Mouse (Mus musculus): ENCODE measurements around the gene Stk32c. TPM values are rescaled to one million over a fixed set of nuclear protein-coding genes. Genes with fewer than 3 reads are reported as not detected.

Gene Stk32c
- polyA plus RNA-seq, 1 experiment from 2014 or later: 1.4 TPM

GRCm38 (mm10) chr7:139095282-139095681, 117.8 kb downstream of the Stk32c start:
- H3K36me3 ChIP-seq: peaks cover 98% of the 10 kb centered on the region

GRCm38 (mm10) chr7:139094761-139095160, 118.3 kb downstream of the Stk32c start:
- 81% methylated on average over 6 of the region's 6 CpGs for WGBS
- peaks cover 98% of the 10 kb centered on the region for H3K36me3 ChIP-seq

More at GRCm38 (mm10) chr7:139095282-139095681, 117.8 kb downstream of the Stk32c start:
- H3K27ac ChIP-seq (replicated peaks): no peak overlapping the region
- WGBS: 86% methylated on average over 7 of the region's 7 CpGs
- no peak overlapping the region for H3K4me2 ChIP-seq
- no peak overlapping the region for H3K4me3 ChIP-seq
- peaks cover 7% of the 10 kb centered on the region for H3K4me1 ChIP-seq (replicated peaks)
- no peak for ATAC-seq (ENCODE audit: low read depth)
- H3K9ac ChIP-seq: no peak overlapping the region
- no peaks in the 10 kb centered on the region for H3K27me3 ChIP-seq
- no peaks in the 10 kb centered on the region for H3K9me3 ChIP-seq

GRCm38 (mm10) chr7:139093781-139094180, 119.3 kb downstream of the Stk32c start:
- Histone ChIP-seq H3K9ac (no peak overlapping the region), H3K36me3 (peaks cover 94% of the 10 kb centered on the region), H3K4me2 (no peak overlapping the region), H3K9me3 (no peaks in the 10 kb centered on the region), H3K27ac (replicated peaks) (no peak overlapping the region), H3K4me3 (no peak overlapping the region), H3K27me3 (no peaks in the 10 kb centered on the region), H3K4me1 (replicated peaks) (peaks cover 22% of the 10 kb centered on the region)
- WGBS: 86% methylated on average over 7 of the region's 7 CpGs
- no peak for ATAC-seq (ENCODE audit: low read depth)

More at GRCm38 (mm10) chr7:139094761-139095160, 118.3 kb downstream of the Stk32c start:
- H3K4me2 ChIP-seq: no peak overlapping the region
- no peaks in the 10 kb centered on the region for H3K27me3 ChIP-seq
- no peak overlapping the region for H3K27ac ChIP-seq (replicated peaks)
- H3K9ac ChIP-seq: no peak overlapping the region
- no peaks in the 10 kb centered on the region for H3K9me3 ChIP-seq
- ATAC-seq (ENCODE audit: low read depth): no peak
- H3K4me3 ChIP-seq: no peak overlapping the region
- H3K4me1 ChIP-seq (replicated peaks): peaks cover 12% of the 10 kb centered on the region

- WGBS: 92% methylated on average over 5 of the region's 5 CpGs
- Histone ChIP-seq H3K36me3 (peaks cover 87% of the 10 kb centered on the region), H3K27me3 (no peaks in the 10 kb centered on the region), H3K4me2 (no peak overlapping the region), H3K9me3 (no peaks in the 10 kb centered on the region), H3K9ac (no peak overlapping the region), H3K4me1 (replicated peaks) (peaks cover 28% of the 10 kb centered on the region), H3K27ac (replicated peaks) (no peak overlapping the region), H3K4me3 (no peak overlapping the region)
- no peak for ATAC-seq (ENCODE audit: low read depth)
Measured at GRCm38 (mm10) chr7:139093124-139093523, 120.0 kb downstream of the Stk32c start.

GRCm38 (mm10) chr7:139092676-139093075, 120.4 kb downstream of the Stk32c start:
- H3K36me3 ChIP-seq: peaks cover 83% of the 10 kb centered on the region
- no peak overlapping the region for H3K4me2 ChIP-seq
- peaks cover 33% of the 10 kb centered on the region for H3K4me1 ChIP-seq (replicated peaks)
- WGBS: 94% methylated on average over 5 of the region's 5 CpGs
- H3K4me3 ChIP-seq: no peak overlapping the region
- H3K27ac ChIP-seq (replicated peaks): no peak overlapping the region
- no peaks in the 10 kb centered on the region for H3K9me3 ChIP-seq
- no peaks in the 10 kb centered on the region for H3K27me3 ChIP-seq
- no peak for ATAC-seq (ENCODE audit: low read depth)
- H3K9ac ChIP-seq: no peak overlapping the region

- ATAC-seq (ENCODE audit: low read depth): no peak
- no peak overlapping the region for H3K27ac ChIP-seq (replicated peaks)
- no peaks in the 10 kb centered on the region for H3K27me3 ChIP-seq
- no peak overlapping the region for H3K4me3 ChIP-seq
- H3K9ac ChIP-seq: no peak overlapping the region
- H3K4me1 ChIP-seq (replicated peaks): peaks cover 43% of the 10 kb centered on the region
- H3K36me3 ChIP-seq: peaks cover 75% of the 10 kb centered on the region
- 94% methylated on average over 9 of the region's 9 CpGs for WGBS
- no peak overlapping the region for H3K4me2 ChIP-seq
- H3K9me3 ChIP-seq: no peaks in the 10 kb centered on the region
Measured at GRCm38 (mm10) chr7:139091681-139092080, 121.4 kb downstream of the Stk32c start.

- peak overlapping the region; percentile 47 for H3K27ac ChIP-seq (replicated peaks)
- no peak overlapping the region for H3K4me3 ChIP-seq
- no peak for ATAC-seq (ENCODE audit: low read depth)
- peak overlapping the region; percentile 69 for H3K4me2 ChIP-seq
- no peaks in the 10 kb centered on the region for H3K27me3 ChIP-seq
- peaks cover 60% of the 10 kb centered on the region for H3K36me3 ChIP-seq
- WGBS: 60% methylated on average over 12 of the region's 12 CpGs
- peak overlapping the region; percentile 51 for H3K9ac ChIP-seq
- H3K9me3 ChIP-seq: no peaks in the 10 kb centered on the region
- peaks cover 49% of the 10 kb centered on the region for H3K4me1 ChIP-seq (replicated peaks)
Measured at GRCm38 (mm10) chr7:139089892-139090874, 122.9 kb downstream of the Stk32c start.

- Histone ChIP-seq H3K4me1 (replicated peaks) (peaks cover 49% of the 10 kb centered on the region), H3K4me2 (peak overlapping the region; percentile 69), H3K4me3 (peak overlapping the region; percentile 89), H3K36me3 (peaks cover 36% of the 10 kb centered on the region), H3K9ac (peak overlapping the region; percentile 97), H3K27me3 (no peaks in the 10 kb centered on the region), H3K9me3 (no peaks in the 10 kb centered on the region), H3K27ac (replicated peaks) (peak overlapping the region; percentile 91)
- no peak for ATAC-seq (ENCODE audit: low read depth)
- 51% methylated on average over 2 of the region's 2 CpGs for WGBS
Measured at GRCm38 (mm10) chr7:139087801-139088200, 125.3 kb downstream of the Stk32c start.

- H3K4me3 ChIP-seq: peak overlapping the region; percentile 89
- H3K36me3 ChIP-seq: peaks cover 23% of the 10 kb centered on the region
- 1% methylated on average over 61 of the region's 61 CpGs for WGBS
- no peaks in the 10 kb centered on the region for H3K27me3 ChIP-seq
- ATAC-seq (ENCODE audit: low read depth): peak; percentile 51
- H3K9me3 ChIP-seq: no peaks in the 10 kb centered on the region
- peaks cover 58% of the 10 kb centered on the region for H3K4me1 ChIP-seq (replicated peaks)
- peak overlapping the region; percentile 69 for H3K4me2 ChIP-seq
- peak overlapping the region; percentile 91 for H3K27ac ChIP-seq (replicated peaks)
- peak overlapping the region; percentile 97 for H3K9ac ChIP-seq
Measured at GRCm38 (mm10) chr7:139086195-139087158, 126.6 kb downstream of the Stk32c start.

GRCm38 (mm10) chr7:139085629-139086194, 127.4 kb downstream of the Stk32c start, which contains the start of gene Dpysl4:
Gene Dpysl4 (plus strand): TSS chr7:139086001.
- Histone ChIP-seq H3K4me3 (peak within 1 kb of the TSS; percentile 89), H3K4me2 (peak within 1 kb of the TSS; percentile 69), H3K9me3 (no peaks in the 10 kb centered on the region), H3K36me3 (peaks cover 15% of the 10 kb centered on the region), H3K27me3 (no peaks in the 10 kb centered on the region), H3K9ac (peak within 1 kb of the TSS; percentile 97), H3K27ac (replicated peaks) (peak within 1 kb of the TSS; percentile 91), H3K4me1 (replicated peaks) (peaks cover 60% of the 10 kb centered on the region)
- ATAC-seq (ENCODE audit: low read depth): peak; percentile 84
- 5% methylated on average over 32 of the region's 32 CpGs for WGBS

- no peak overlapping the region for H3K27ac ChIP-seq (replicated peaks)
- no peak overlapping the region for H3K9ac ChIP-seq
- WGBS: 21% methylated on average over 1 of the region's 1 CpGs
- H3K9me3 ChIP-seq: no peaks in the 10 kb centered on the region
- peaks cover 1% of the 10 kb centered on the region; the same call in 1 of the 2 replicates for H3K36me3 ChIP-seq
- H3K4me1 ChIP-seq (replicated peaks): peaks cover 47% of the 10 kb centered on the region
- H3K4me3 ChIP-seq: no peak overlapping the region
- no peaks in the 10 kb centered on the region for H3K27me3 ChIP-seq
- ATAC-seq (ENCODE audit: low read depth): no peak
- H3K4me2 ChIP-seq: no peak overlapping the region
Measured at GRCm38 (mm10) chr7:139084316-139084715, 128.8 kb downstream of the Stk32c start.

Measured in neural tube, embryonic 13.5 days (tissue).